In the genomic region with DNA sequence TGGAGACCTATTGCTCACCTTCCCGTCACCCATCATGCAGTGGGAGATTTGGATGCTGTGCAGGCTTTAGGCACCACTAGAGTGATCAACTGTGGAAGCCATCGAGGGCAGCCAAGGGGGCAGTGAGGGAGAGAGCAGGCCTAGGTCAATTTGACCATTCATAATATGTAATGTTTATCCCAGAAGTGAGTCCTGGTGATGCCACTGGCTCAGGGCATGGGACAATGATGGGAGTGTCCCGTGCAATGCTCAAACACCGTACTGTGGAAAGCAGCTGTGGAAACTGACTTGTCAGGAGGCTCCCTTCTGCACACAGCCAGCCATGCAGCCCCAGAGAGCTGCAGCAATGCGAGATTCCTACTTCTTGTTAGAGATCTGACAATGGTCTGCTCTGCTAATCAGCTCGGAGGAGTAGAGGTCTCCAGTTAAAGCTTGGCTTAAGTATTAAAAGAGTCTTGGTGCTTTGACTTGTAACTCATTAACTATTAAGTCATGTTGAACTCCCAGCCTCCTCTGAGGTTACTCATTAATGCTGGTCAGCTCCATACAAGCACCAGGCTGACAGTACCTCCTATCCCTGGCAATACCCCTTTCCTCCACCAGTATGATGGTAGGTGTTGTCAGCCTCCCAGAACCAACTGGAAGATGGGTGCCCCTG, we compare ENCODE assay signal across 16 mouse cellular contexts. TPM values are rescaled to one million over a fixed set of nuclear protein-coding genes. Genes with fewer than 3 reads are reported as not detected.
DNase-seq lines count a peak whose midpoint lies in the region; ATAC-seq and TF ChIP-seq lines count a peak whose summit lies in the region.
"Had no signal": no experiment of that assay in that cellular context is flagged by ENCODE, and none has a peak within 500 bp of the region (broad histone marks: within the 10 kb centered on the region; RNA-seq: fewer than 3 reads in every experiment).

No protein-coding gene starts in this region.

- no peaks in the 10 kb centered on the region for H3K36me3 ChIP-seq in intestine, postnatal 0 days (ENCODE audit: control insufficient read depth, insufficient read depth)
- no peaks in the 10 kb centered on the region for H3K36me3 ChIP-seq in kidney, postnatal 0 days (ENCODE audit: insufficient read depth, low read length)
- no peaks in the 10 kb centered on the region for H3K36me3 ChIP-seq in liver, embryonic 14.5 days (replicated peaks; ENCODE audit: control insufficient read depth, insufficient read depth, low read depth)
- H3K36me3 ChIP-seq in midbrain, embryonic 16.5 days (ENCODE audit: control insufficient read depth, insufficient read depth, low read length): no peaks in the 10 kb centered on the region
- H3K36me3 ChIP-seq: embryonic facial prominence, embryonic 15.5 days; forebrain, embryonic 12.5 days; heart, embryonic 13.5 days; hindbrain, embryonic 12.5 days; limb, embryonic 10.5 days had no signal

- no peak overlapping the region for H3K9ac ChIP-seq in intestine, postnatal 0 days (ENCODE audit: low read depth, low read length)
- H3K9ac ChIP-seq in kidney, postnatal 0 days (ENCODE audit: low read depth, low read length): no peak overlapping the region
- no peak overlapping the region for H3K9ac ChIP-seq in liver, embryonic 14.5 days (replicated peaks)
- no peak overlapping the region for H3K9ac ChIP-seq in midbrain, embryonic 16.5 days (ENCODE audit: low read depth, low read length)
- H3K9ac ChIP-seq: embryonic facial prominence, embryonic 15.5 days; forebrain, embryonic 12.5 days; heart, embryonic 13.5 days; hindbrain, embryonic 12.5 days had no signal

- H3K27me3 ChIP-seq in Patski: no peaks in the 10 kb centered on the region
- H3K27me3 ChIP-seq in intestine, postnatal 0 days (replicated peaks; ENCODE audit: control insufficient read depth, insufficient read depth, low read length): no peaks in the 10 kb centered on the region
- H3K27me3 ChIP-seq in kidney, postnatal 0 days (ENCODE audit: insufficient read depth, low read length): no peaks in the 10 kb centered on the region
- peaks cover 20% of the 10 kb centered on the region for H3K27me3 ChIP-seq in liver, embryonic 14.5 days (ENCODE audit: control insufficient read depth, insufficient read depth, low read length)
- peaks cover 16% of the 10 kb centered on the region for H3K27me3 ChIP-seq in midbrain, embryonic 16.5 days (ENCODE audit: control insufficient read depth, insufficient read depth, low read depth, low read length)

- peak; percentile 45 for TF ChIP-seq CTCF in Patski (IDR thresholded peaks at IDR 0.05)
- 0 out of 2 replicates have a peak, but pooled peaks have one; percentile 25 for TF ChIP-seq CTCF in intestine, postnatal 0 days (IDR thresholded peaks at IDR 0.05; ENCODE audit: low read depth)
- peak; percentile 24; the same call in 1 of the 2 replicates for TF ChIP-seq CTCF in kidney, postnatal 0 days (IDR thresholded peaks at IDR 0.05; ENCODE audit: low read depth)
- TF ChIP-seq CTCF in liver, embryonic 14.5 days (IDR thresholded peaks at IDR 0.05; ENCODE audit: low read depth): no peak
- TF ChIP-seq CTCF in gastrocnemius, adult 2 months (IDR thresholded peaks at IDR 0.05): no peak

- no peak overlapping the region for H3K4me3 ChIP-seq in intestine, postnatal 0 days (ENCODE audit: low read depth, low read length)
- H3K4me3 ChIP-seq in kidney, postnatal 0 days (replicated peaks; ENCODE audit: low read depth, low read length): no peak overlapping the region
- no peak overlapping the region for H3K4me3 ChIP-seq in liver, embryonic 14.5 days (ENCODE audit: insufficient read depth in 1 of 2, low read depth in 2 of 2, low read length in 2 of 2)
- no peak overlapping the region for H3K4me3 ChIP-seq in midbrain, embryonic 16.5 days (ENCODE audit: low read depth, low read length)
- H3K4me3 ChIP-seq in gastrocnemius, adult 2 months: no peak overlapping the region
- H3K4me3 ChIP-seq: embryonic facial prominence, embryonic 15.5 days; forebrain, embryonic 12.5 days; heart, embryonic 13.5 days; hindbrain, embryonic 12.5 days; limb, embryonic 10.5 days had no signal

- peak; percentile 85 for ATAC-seq in Patski
- peak; percentile 83 for ATAC-seq in intestine, postnatal 0 days
- ATAC-seq in kidney, postnatal 0 days (replicated peaks; ENCODE audit: low FRiP score, low read depth): peak; percentile 91
- peak; percentile 79 for ATAC-seq in liver, embryonic 14.5 days (ENCODE audit: insufficient read depth)
- no peak for ATAC-seq in midbrain, embryonic 16.5 days

- no peak for TF ChIP-seq EP300 in liver, embryonic 14.5 days (IDR thresholded peaks at IDR 0.05; ENCODE audit: low read depth)

- intact Hi-C loops in gastrocnemius, adult 2 months (cut with DNase I): no loop called here

- H3K4me1 ChIP-seq in intestine, postnatal 0 days (replicated peaks; ENCODE audit: control insufficient read depth, insufficient read depth, low read length): no peaks in the 10 kb centered on the region
- peaks cover 16% of the 10 kb centered on the region for H3K4me1 ChIP-seq in kidney, postnatal 0 days (replicated peaks; ENCODE audit: insufficient read depth, low read length)
- peaks cover 0 to 9% of the 10 kb centered on the region in 2 experiments; a peak in 2 of 4 replicates for H3K4me1 ChIP-seq in liver, embryonic 14.5 days (replicated peaks; ENCODE audit: control insufficient read depth in 2 of 2, insufficient read depth in 2 of 2, low read length in 1 of 2)
- H3K4me1 ChIP-seq in midbrain, embryonic 16.5 days (ENCODE audit: control insufficient read depth, insufficient read depth, low read length): peaks cover 6% of the 10 kb centered on the region; the same call in 1 of the 2 replicates

- peak overlapping the region; percentile 57 for H3K4me2 ChIP-seq in intestine, postnatal 0 days (replicated peaks; ENCODE audit: low read depth)
- peak overlapping the region; percentile 23 for H3K4me2 ChIP-seq in kidney, postnatal 0 days (ENCODE audit: low read length)
- H3K4me2 ChIP-seq in liver, embryonic 14.5 days (ENCODE audit: low read depth): peak overlapping the region; percentile 18
- H3K4me2 ChIP-seq in midbrain, embryonic 16.5 days (ENCODE audit: low read length): no peak overlapping the region
- H3K4me2 ChIP-seq: embryonic facial prominence, embryonic 15.5 days; forebrain, embryonic 12.5 days; heart, embryonic 13.5 days; hindbrain, embryonic 12.5 days had no signal

- POLR2A ChIA-PET in Patski (lab: Charles Lee): no interaction called here

- in situ Hi-C loops in Patski (cut with MboI; ENCODE audit: low pct_unique_long_range_greater_than_20kb): no loop called here

- WGBS in intestine, postnatal 0 days: 33% methylated on average over 6 of the region's 6 CpGs
- WGBS in kidney, postnatal 0 days: 32% methylated on average over 6 of the region's 6 CpGs
- WGBS in liver, embryonic 14.5 days (ENCODE audit: insufficient replicate concordance): 50% methylated on average over 6 of the region's 6 CpGs
- WGBS in midbrain, embryonic 16.5 days: 77% methylated on average over 6 of the region's 6 CpGs

- no peak overlapping the region for H3K27ac ChIP-seq in intestine, postnatal 0 days (ENCODE audit: low read depth, low read length)
- H3K27ac ChIP-seq in kidney, postnatal 0 days: peak overlapping the region; percentile 89
- H3K27ac ChIP-seq in liver, embryonic 14.5 days: no peak overlapping the region
- no peak overlapping the region for H3K27ac ChIP-seq in midbrain, embryonic 16.5 days (ENCODE audit: low read length)
- H3K27ac ChIP-seq in gastrocnemius, adult 2 months: no peak overlapping the region
- H3K27ac ChIP-seq: embryonic facial prominence, embryonic 15.5 days; forebrain, embryonic 12.5 days; heart, embryonic 13.5 days; hindbrain, embryonic 12.5 days; limb, embryonic 10.5 days; macrophage had no signal

- H3K9me3 ChIP-seq in intestine, postnatal 0 days (ENCODE audit: control insufficient read depth): no peaks in the 10 kb centered on the region
- H3K9me3 ChIP-seq in kidney, postnatal 0 days (replicated peaks; ENCODE audit: low read length): no peaks in the 10 kb centered on the region
- H3K9me3 ChIP-seq in liver, embryonic 14.5 days (ENCODE audit: control insufficient read depth, low read length): no peaks in the 10 kb centered on the region
- H3K9me3 ChIP-seq in midbrain, embryonic 16.5 days (replicated peaks; ENCODE audit: control insufficient read depth, low read length, poor library complexity, severe bottlenecking): no peaks in the 10 kb centered on the region
- H3K9me3 ChIP-seq: embryonic facial prominence, embryonic 15.5 days; forebrain, embryonic 12.5 days; heart, embryonic 13.5 days; hindbrain, embryonic 12.5 days; limb, embryonic 10.5 days had no signal

- CTCF ChIA-PET in Patski (lab: Charles Lee): interaction anchor here (0.7 to 3.8 kb wide), 5 partner anchors 11 to 29 kb away, joined by 3 to 22 read pairs (median 3); no protein-coding TSS in a partner anchor

- DNase-seq in Patski (ENCODE audit: low read depth, low spot score): no peak
- peak; percentile 71 for DNase-seq in kidney, postnatal 0 days (ENCODE audit: low spot score)
- DNase-seq in liver, embryonic 14.5 days (ENCODE audit: low read depth in 3 of 3, low spot score in 3 of 3): no peak
- DNase-seq in right cerebral cortex, postnatal 36 days (ENCODE audit: low spot score in 2 of 2): no peak
- DNase-seq in cerebellum, postnatal 36 days: no peak
- DNase-seq in gastrocnemius, adult 2 months: no peak
- DNase-seq: cerebellum, adult 8-10 months; midbrain, embryonic 14.5 days had no signal

RNA-seq across cellular contexts. Expression of gene Cys1, which starts 4.6 kb away (rescaled TPM):
- 116 TPM for polyA plus RNA-seq in Patski (2021)
- polyA plus RNA-seq in intestine, postnatal 0 days (2015; fragmentation: Nextera tagmentation; extraction: Ambion mirVana): 1.3 and 1.7 TPM in 2 replicates
- polyA plus RNA-seq in kidney, postnatal 0 days (2015; fragmentation: Nextera tagmentation; extraction: Ambion mirVana): 16.2 and 16.4 TPM in 2 replicates
- polyA plus RNA-seq in liver, embryonic 14.5 days (2012; rRNA removed): 0.74 and 1.2 TPM in 2 replicates
- polyA plus RNA-seq in liver, embryonic 14.5 days (2014; fragmentation: Nextera tagmentation; extraction: Ambion mirVana): 0.28 and 0.40 TPM in 2 replicates
- 1.6 and 1.8 TPM in 2 replicates for polyA plus RNA-seq in midbrain, embryonic 16.5 days (2015; fragmentation: Nextera tagmentation; extraction: Ambion mirVana)
- 1 to 10 TPM; 1.8 to 2.7 TPM for total RNA-seq in gastrocnemius, adult 2 months (2021)
- polyA plus RNA-seq: macrophage had no signal

RNA-seq across cellular contexts. Expression of gene Rrm2, which starts 21.9 kb away (rescaled TPM):
- 129 TPM for polyA plus RNA-seq in Patski (2021)
- 36.9 and 37.4 TPM in 2 replicates for polyA plus RNA-seq in intestine, postnatal 0 days (2015; fragmentation: Nextera tagmentation; extraction: Ambion mirVana)
- 101 and 136 TPM in 2 replicates for polyA plus RNA-seq in kidney, postnatal 0 days (2015; fragmentation: Nextera tagmentation; extraction: Ambion mirVana)
- polyA plus RNA-seq in liver, embryonic 14.5 days (2012; rRNA removed): 87.7 and 139 TPM in 2 replicates
- 388 and 401 TPM in 2 replicates for polyA plus RNA-seq in liver, embryonic 14.5 days (2014; fragmentation: Nextera tagmentation; extraction: Ambion mirVana)
- polyA plus RNA-seq in midbrain, embryonic 16.5 days (2015; fragmentation: Nextera tagmentation; extraction: Ambion mirVana): 37.5 and 41.4 TPM in 2 replicates
- 1 to 10 TPM in 1 of 2 experiments, under 1 TPM in 1; 0.89 to 1.1 TPM for total RNA-seq in gastrocnemius, adult 2 months (2021)

RNA-seq across cellular contexts. Expression of gene Klf11, which starts 35.1 kb away (rescaled TPM):
- 10.1 TPM for polyA plus RNA-seq in Patski (2021)
- polyA plus RNA-seq in intestine, postnatal 0 days (2015; fragmentation: Nextera tagmentation; extraction: Ambion mirVana): 7.3 and 8.1 TPM in 2 replicates
- 15.4 and 17.2 TPM in 2 replicates for polyA plus RNA-seq in kidney, postnatal 0 days (2015; fragmentation: Nextera tagmentation; extraction: Ambion mirVana)
- 5.4 TPM in 2 replicates for polyA plus RNA-seq in liver, embryonic 14.5 days (2012; rRNA removed)
- 6.9 and 7.7 TPM in 2 replicates for polyA plus RNA-seq in liver, embryonic 14.5 days (2014; fragmentation: Nextera tagmentation; extraction: Ambion mirVana)
- 21.4 and 22.6 TPM in 2 replicates for polyA plus RNA-seq in midbrain, embryonic 16.5 days (2015; fragmentation: Nextera tagmentation; extraction: Ambion mirVana)
- total RNA-seq in gastrocnemius, adult 2 months (2021): 1 to 10 TPM; 4.1 to 7.9 TPM

Comparison
In these comparisons a context has a peak if more than half of its experiments do, and no peak if none do; other contexts are left out.
1. CTCF ChIP-seq: peak in Patski (single experiment), intestine, postnatal 0 days (single experiment) and kidney, postnatal 0 days (single experiment); none in liver, embryonic 14.5 days (single experiment) and gastrocnemius, adult 2 months (single experiment).